ENCODE assay signal across 8 mouse cellular contexts in genomic region chr2:11534826-11535225, GRCm38 (mm10). TPM values are rescaled to one million over a fixed set of nuclear protein-coding genes. Genes with fewer than 3 reads are reported as not detected.
A peak's percentile ranks its signal among the peaks of the same experiment; 100 is the strongest.
DNase-seq lines count a peak whose midpoint lies in the region; ATAC-seq lines count a peak whose summit lies in the region.

No protein-coding gene starts in this region.

- peak overlapping the region; percentile 78 for H3K27ac ChIP-seq in embryonic facial prominence, embryonic 10.5 days (replicated peaks)
- no peak overlapping the region for H3K27ac ChIP-seq in limb, embryonic 11.5 days (replicated peaks; ENCODE audit: low read depth, low read length)
- no peak overlapping the region for H3K27ac ChIP-seq in midbrain, embryonic 14.5 days (replicated peaks; ENCODE audit: low read depth, low read length)

- intact Hi-C loops in heart, postnatal 10 days (cut with DNase I), result loop anchor here (2.0 kb wide), 1 partner anchor 32 kb away; no protein-coding TSS in a partner anchor

- H3K36me3 ChIP-seq in embryonic facial prominence, embryonic 10.5 days (replicated peaks), result no peaks in the 10 kb centered on the region
- H3K36me3 ChIP-seq in limb, embryonic 11.5 days (ENCODE audit: control insufficient read depth, insufficient read depth, low read length), result no peaks in the 10 kb centered on the region
- no peaks in the 10 kb centered on the region for H3K36me3 ChIP-seq in midbrain, embryonic 14.5 days (ENCODE audit: control insufficient read depth, insufficient read depth, low read length)

- no peak for ATAC-seq in limb, embryonic 11.5 days (ENCODE audit: insufficient number of reproducible peaks, low FRiP score, low TSS enrichment, low read depth)
- ATAC-seq in midbrain, embryonic 14.5 days (ENCODE audit: low FRiP score, low TSS enrichment), result no peak

- H3K9me3 ChIP-seq in embryonic facial prominence, embryonic 10.5 days, result no peaks in the 10 kb centered on the region
- no peaks in the 10 kb centered on the region for H3K9me3 ChIP-seq in limb, embryonic 11.5 days (ENCODE audit: control insufficient read depth, low read length)
- no peaks in the 10 kb centered on the region for H3K9me3 ChIP-seq in midbrain, embryonic 14.5 days (ENCODE audit: control insufficient read depth, low read length)

- no peak overlapping the region for H3K9ac ChIP-seq in limb, embryonic 11.5 days (ENCODE audit: low read length)
- no peak overlapping the region; the same call in 1 of the 2 replicates for H3K9ac ChIP-seq in midbrain, embryonic 14.5 days (replicated peaks; ENCODE audit: low read length)

- WGBS in embryonic facial prominence, embryonic 10.5 days, result 32% methylated on average over 10 of the region's 10 CpGs
- WGBS in limb, embryonic 11.5 days, result 30% methylated on average over 10 of the region's 10 CpGs
- WGBS in midbrain, embryonic 14.5 days, result 28% methylated on average over 10 of the region's 10 CpGs

- H3K4me1 ChIP-seq in embryonic facial prominence, embryonic 10.5 days, result peaks cover 12% of the 10 kb centered on the region
- no peaks in the 10 kb centered on the region for H3K4me1 ChIP-seq in limb, embryonic 11.5 days (ENCODE audit: control insufficient read depth, insufficient read depth, low read length)
- H3K4me1 ChIP-seq in midbrain, embryonic 14.5 days (ENCODE audit: control insufficient read depth, insufficient read depth, low read length), result no peaks in the 10 kb centered on the region; the same call in 1 of the 2 replicates

- DNase-seq in gastrocnemius, adult 18-20 months (ENCODE audit: low spot score), result peak; percentile 59
- no peak for DNase-seq in gastrocnemius, postnatal 4 days (ENCODE audit: low spot score in 2 of 2)
- no peak for DNase-seq in embryonic facial prominence, embryonic 10.5 days (ENCODE audit: low spot score)
- DNase-seq in heart, postnatal 10 days, result peak; percentile 42 to 53
- DNase-seq in limb, embryonic 11.5 days (ENCODE audit: low spot score), result no peak
- peak; percentile 17 for DNase-seq in midbrain, embryonic 14.5 days
- no peak for DNase-seq in yolk sac, embryonic 10.5 days (ENCODE audit: low spot score)
- no peak for DNase-seq in layer of hippocampus, adult 11-12 months (ENCODE audit: low spot score)

- H3K4me2 ChIP-seq in limb, embryonic 11.5 days (ENCODE audit: low read depth, severe bottlenecking), result peak overlapping the region; percentile 73
- peak overlapping the region; percentile 91 for H3K4me2 ChIP-seq in midbrain, embryonic 14.5 days (ENCODE audit: low read length)

- peaks cover 10% of the 10 kb centered on the region; the same call in 1 of the 2 replicates for H3K27me3 ChIP-seq in embryonic facial prominence, embryonic 10.5 days (replicated peaks; ENCODE audit: low read depth, poor library complexity, severe bottlenecking)
- H3K27me3 ChIP-seq in limb, embryonic 11.5 days (ENCODE audit: control insufficient read depth, insufficient read depth, low read length), result no peaks in the 10 kb centered on the region
- no peaks in the 10 kb centered on the region for H3K27me3 ChIP-seq in midbrain, embryonic 14.5 days (ENCODE audit: control insufficient read depth, insufficient read depth, low read length)

- peak overlapping the region; percentile 57 for H3K4me3 ChIP-seq in embryonic facial prominence, embryonic 10.5 days
- no peak overlapping the region for H3K4me3 ChIP-seq in limb, embryonic 11.5 days (ENCODE audit: low read depth, low read length)
- peak overlapping the region; percentile 51 for H3K4me3 ChIP-seq in midbrain, embryonic 14.5 days (replicated peaks; ENCODE audit: low read depth, low read length)

RNA-seq across cellular contexts. Expression of gene Pfkfb3, which starts 19.1 kb away (rescaled TPM):
- total RNA-seq in gastrocnemius, adult 18-20 months (2021), result 100 to 1,000 TPM; 140 to 400 TPM
- total RNA-seq in gastrocnemius, postnatal 4 days (2021), result 10 to 100 TPM in 1 of 2 experiments, 1 to 10 TPM in 1; 9.2 to 17.3 TPM
- polyA plus RNA-seq in embryonic facial prominence, embryonic 10.5 days (2016; fragmentation: Nextera tagmentation; extraction: Ambion mirVana), result 15.4 and 17.0 TPM in 2 replicates
- total RNA-seq in heart, postnatal 10 days (2021), result 10 to 100 TPM in 1 of 2 experiments, 1 to 10 TPM in 1; 9.9 to 17.4 TPM
- 11.7 and 13.8 TPM in 2 replicates for polyA plus RNA-seq in limb, embryonic 11.5 days (2014; fragmentation: Nextera tagmentation; extraction: Ambion mirVana)
- polyA plus RNA-seq in midbrain, embryonic 14.5 days (2014; fragmentation: Nextera tagmentation; extraction: Ambion mirVana), result 28.7 and 31.4 TPM in 2 replicates

Comparison
In these comparisons a context has a peak if more than half of its experiments do, and no peak if none do; other contexts are left out.
1. DNase-seq: peak in gastrocnemius, adult 18-20 months (single experiment), heart, postnatal 10 days (2 of 2) and midbrain, embryonic 14.5 days (single experiment); none in gastrocnemius, postnatal 4 days (0 of 2), embryonic facial prominence, embryonic 10.5 days (single experiment), limb, embryonic 11.5 days (single experiment), yolk sac, embryonic 10.5 days (single experiment) and layer of hippocampus, adult 11-12 months (single experiment).
2. RNA of gene Pfkfb3, which starts 19.1 kb away (total RNA-seq): 140 to 400 TPM in gastrocnemius, adult 18-20 months; 9.9 to 17.4 TPM in heart, postnatal 10 days and 9.2 to 17.3 TPM in gastrocnemius, postnatal 4 days; every median in the first group is over 4 times any median in the second.